Mouse (Mus musculus): ENCODE data around the gene 1700003F12Rik.

The 1700003F12Rik gene

DNA sequence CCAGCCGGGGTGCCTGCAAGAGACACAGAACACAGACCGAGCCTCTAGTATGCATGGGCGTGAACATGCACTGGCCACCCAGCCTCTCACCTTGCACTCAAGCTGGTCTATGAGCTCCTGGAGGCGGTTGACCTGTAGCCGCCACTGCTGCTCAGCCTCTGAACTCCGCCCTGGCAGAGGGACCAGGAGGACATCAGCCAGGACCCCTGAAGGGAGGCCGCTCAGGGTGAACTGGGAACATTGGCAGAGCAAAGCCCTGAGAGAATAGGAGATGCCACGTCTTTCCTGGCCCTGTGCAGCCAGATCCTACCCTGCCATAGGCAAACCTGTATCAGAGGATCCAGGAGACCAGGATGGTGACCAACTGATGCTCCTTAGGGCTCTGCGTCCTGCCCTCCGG, at the start of gene 1700003F12Rik:
TSS of gene 1700003F12Rik (plus strand) at position 375 of the 400 bp plus-strand sequence.
- no peak for DNase-seq (ENCODE audit: low read depth)

DNA sequence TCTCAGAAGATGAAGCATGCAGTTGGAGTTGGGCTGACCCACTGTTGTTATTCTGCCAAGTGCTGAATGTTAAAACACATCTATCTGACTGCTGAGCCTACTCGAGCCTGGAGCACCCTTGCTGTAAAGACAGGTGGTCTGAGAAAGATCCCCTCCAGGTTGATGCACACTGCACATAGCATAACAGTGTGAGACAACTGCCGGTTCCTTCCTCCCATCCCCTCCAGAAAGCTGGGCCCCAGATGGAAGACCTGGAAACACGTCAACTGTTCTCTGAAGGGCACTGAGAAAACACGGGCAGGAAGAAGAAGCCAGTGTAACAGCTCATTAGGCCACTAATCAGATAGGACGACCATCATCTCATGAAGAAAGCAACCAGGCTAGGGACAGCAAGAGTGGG, 48.3 kb upstream of the 1700003F12Rik start:
- DNase-seq (ENCODE audit: low read depth): no peak

DNA sequence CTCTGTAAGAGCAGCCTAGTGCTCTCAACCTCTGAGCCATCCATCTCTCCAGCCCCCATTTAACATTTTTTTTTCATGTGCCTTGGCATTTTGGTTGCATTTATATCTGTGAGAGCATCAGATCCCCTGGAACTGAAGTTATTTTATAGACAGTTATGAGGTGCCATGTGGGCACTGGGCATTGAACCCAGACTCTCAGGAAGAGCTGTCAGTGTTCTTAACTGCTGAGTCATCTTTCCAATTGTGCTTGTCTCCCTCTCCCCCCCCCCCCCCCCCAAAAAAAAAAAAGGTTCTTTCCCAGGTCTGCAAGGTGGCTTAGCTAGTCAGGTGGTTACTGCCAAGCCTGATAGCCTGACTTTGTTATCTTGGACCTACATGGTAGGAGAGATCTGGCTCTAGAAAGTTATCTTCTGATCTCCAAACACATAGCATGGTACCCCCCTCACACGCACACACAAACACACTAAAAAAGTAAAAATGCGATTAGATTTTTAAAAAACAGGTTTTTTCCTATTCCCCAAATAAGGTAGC, 47.1 kb upstream of the 1700003F12Rik start:
- no peak for DNase-seq (ENCODE audit: low read depth)

DNA sequence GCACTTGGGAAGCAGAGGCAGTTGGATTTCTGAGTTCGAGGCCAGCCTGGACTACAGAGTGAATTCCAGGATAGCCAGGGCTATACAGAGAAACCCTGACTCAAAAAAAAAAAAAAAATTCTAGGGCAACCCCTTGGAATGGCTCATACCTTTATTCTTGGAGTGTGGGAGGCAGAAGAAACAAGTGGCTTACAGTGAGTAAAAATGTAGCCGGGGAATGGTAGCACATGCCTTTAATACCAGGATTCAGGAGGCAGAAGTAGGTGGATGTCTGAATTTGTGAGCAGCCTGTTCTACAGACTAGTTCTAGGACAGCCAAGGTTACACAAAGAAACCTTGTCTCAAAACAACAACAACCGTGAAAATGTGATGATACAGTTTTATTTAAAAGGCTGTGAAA, 46.1 kb upstream of the 1700003F12Rik start:
- no peak for DNase-seq (ENCODE audit: low read depth)

DNA sequence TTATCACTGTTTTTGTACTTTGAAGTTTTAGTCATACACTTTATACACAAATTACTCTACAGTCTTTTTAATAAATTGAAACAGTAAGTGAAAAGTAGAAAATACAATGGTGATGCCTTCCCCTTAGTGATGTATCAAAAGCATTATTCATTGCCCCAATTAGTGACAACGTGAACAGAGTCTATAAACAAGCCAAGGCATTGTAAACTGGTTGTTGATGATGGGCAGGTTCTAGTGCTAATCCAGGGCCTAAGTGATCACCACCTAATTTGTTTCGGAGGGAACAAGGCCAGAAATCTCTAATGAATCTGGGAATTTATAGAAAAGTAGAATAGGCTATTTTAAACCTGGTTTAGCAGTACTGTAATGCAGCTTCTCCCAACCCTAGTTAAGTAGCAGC, 39.8 kb upstream of the 1700003F12Rik start:
- no peak for DNase-seq (ENCODE audit: low read depth)

DNA sequence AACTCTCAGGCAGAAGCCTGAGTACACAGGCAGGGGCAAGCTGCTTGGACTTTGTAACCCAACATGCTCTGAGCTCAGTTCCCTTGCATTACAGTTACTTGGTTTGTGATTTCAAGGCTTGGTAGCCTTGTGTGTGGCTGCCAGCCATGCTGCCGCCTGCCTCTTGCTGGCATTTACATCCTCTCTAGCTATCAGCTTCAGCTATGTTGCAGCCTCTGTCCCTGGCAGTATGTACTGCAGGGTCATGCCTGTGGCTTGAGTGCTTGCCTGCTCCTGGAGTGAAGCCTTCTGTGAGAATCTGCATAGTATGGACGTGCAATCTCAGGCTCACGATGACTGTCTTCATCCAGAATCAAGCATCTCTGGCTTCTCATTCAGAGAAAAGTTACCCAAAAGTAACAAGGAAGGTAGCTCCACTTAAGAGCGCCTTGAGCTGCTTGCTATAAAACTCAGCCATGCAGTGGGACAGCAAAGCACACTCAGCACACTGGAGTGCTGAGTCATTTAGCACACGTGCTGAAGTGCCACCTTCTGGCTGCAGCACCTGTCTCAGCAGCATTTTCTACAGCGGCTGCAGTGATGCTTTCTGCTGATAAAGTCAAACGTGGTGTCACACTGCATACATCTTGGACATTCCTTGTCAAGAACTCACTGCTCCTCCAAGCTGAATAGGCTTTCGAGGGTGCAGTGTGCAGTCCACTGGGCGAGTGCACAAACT, 39.2 kb upstream of the 1700003F12Rik start:
- peak; percentile 49 for DNase-seq (ENCODE audit: low read depth)

DNA sequence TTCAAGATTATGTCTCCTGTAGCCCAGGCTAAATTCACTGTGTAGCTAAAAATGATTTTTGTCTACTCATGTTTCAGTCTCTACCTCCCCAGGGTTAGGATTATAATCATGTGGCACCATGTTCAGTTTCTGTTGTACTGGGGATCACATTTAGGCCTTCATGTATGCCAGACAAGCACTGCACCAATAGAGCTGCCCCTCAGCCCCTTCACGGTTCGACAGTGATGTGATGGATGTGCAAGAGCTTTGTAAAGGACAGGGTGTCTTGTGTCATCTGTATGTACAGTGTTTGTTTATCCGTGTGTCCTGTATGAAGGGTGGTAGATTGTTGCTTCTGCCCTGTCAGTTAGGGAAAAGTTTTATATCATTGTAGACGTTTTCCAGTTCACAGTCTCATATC, 38.4 kb upstream of the 1700003F12Rik start:
- no peak for DNase-seq (ENCODE audit: low read depth)

DNA sequence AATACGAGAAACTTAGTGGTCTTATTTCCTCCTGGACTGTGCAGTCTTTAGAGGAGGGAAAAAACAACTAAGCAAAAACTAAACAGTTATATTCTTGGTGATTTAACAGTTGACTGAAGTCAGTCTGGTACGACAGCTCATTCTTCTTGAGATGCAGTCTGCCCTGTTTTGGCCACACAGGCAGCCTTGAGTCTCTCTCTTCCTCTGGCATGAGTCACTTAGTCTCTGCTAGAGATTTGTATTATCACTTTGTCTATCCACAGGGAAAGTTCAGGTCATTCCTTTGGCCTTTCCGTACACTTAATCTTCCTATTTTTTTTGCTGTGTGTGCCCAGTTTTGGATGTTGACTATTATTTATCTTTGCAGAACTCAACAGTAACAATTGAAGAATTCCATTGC, 36.7 kb upstream of the 1700003F12Rik start:
- no peak for DNase-seq (ENCODE audit: low read depth)

DNA sequence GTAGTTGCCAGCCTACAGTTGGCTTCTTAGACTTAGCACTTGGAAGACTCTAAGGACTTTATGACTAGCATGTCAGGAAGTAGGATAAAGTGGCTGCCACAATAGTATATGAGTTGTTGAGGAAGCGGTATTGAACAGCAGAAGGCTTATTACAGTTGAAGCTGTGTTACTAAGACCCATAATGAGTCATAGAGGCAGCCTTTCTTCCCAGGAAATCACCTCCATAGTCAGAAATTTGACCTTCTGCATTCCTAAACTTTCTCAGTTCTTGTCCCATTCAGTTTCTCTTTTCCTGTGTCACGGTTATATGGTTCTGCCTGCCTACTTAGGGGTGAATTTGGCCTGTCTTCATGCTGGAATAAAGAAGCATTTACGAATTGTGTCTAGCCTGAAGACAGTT, 29.9 kb upstream of the 1700003F12Rik start:
- no peak for DNase-seq (ENCODE audit: low read depth)

DNA sequence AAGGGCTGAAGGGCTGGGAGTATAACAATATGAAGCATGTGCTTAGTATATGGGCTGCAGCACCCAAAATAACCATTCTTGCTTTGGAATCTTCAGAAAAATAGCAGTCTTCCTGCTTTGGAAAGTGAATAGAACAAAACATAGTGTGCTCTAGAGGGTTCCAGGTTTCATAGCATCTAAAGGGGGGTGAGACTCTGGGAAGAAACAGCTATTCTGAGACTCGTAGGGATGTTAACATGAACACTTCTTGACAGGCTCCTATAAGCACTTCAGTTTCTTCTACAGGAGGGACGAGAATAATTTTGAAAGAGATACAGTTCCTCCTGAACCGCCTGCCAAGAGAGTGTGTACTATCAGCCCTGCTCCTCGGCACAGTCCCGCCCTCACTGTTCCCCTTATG, 29.5 kb upstream of the 1700003F12Rik start:
- no peak for DNase-seq (ENCODE audit: low read depth)

DNA sequence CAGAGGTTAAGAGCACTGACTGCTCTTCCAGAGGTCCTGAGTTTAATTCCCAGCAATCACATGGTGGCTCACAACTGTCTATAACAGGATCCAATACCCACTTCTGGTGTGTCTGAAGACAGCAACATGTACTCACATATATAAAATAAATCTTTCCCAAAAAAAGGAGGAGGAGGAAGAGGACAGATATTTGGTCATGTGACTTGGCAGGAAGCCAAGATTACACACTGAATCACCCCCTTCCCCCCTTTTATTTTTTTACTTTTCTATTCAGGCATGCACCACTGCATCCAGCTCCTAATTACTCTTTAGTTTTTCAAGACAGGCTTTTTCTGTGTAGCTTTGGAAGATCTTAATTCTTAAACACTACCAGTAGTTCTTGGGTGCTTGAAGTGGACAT, 25.4 kb upstream of the 1700003F12Rik start:
- DNase-seq (ENCODE audit: low read depth): no peak

DNA sequence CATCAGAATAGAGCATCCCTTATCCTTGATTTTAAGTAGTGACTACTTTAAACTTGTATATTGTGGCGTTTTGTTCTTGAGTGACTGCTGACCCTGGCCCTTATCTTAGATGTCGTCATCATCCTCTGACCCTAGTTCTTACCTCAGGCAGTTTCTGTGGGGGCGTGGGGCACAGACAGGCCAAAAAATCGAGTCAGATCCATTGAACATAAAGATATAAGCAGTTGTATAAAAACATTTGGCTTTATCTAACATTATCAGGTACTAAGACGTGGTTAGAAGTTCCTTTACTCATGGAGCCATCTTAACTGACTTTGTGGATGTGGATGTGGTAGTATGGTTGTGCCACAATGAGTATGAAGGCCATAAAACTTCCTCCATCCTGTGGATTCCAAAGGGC, 24.6 kb upstream of the 1700003F12Rik start:
- DNase-seq (ENCODE audit: low read depth): peak; percentile 75

DNA sequence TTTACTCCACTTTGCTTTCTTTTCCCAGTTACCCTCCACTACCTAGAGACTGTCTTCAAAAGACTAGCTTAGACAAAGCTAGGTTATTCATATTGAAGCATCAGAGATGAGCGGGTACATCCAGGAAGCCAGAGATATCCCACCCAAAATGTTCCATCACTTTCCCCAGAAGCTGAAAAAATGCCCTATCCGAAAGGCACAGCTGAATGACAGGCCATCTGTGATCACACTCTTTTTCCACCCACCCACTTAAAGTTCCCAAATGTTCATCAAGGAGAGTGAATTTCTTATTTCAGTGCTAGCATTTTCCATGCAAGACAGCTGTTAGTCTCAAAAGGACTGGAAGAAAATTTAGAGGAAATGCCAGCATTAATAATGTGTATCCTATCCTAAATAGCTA, 21.6 kb upstream of the 1700003F12Rik start:
- DNase-seq (ENCODE audit: low read depth): no peak

DNA sequence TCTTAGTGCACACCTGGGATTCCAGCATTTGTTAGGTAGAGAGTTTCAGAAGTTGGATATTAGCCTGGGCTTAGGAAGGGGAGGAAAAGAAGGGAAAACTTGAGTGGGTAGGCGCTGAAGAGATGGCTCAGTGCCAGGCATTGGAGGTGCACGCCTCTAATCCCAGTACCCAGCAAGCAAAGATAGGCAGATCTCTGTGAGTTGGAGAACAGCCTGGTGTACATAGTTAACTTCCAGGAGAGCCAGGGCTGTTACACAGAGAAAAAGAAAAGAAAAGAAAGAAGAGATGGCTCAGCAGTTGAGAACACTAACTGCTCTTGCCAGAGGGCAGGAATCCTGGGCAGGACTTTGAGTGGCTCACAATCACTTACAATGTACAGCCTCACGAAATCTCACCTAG, 20.4 kb upstream of the 1700003F12Rik start:
- DNase-seq (ENCODE audit: low read depth): no peak

DNA sequence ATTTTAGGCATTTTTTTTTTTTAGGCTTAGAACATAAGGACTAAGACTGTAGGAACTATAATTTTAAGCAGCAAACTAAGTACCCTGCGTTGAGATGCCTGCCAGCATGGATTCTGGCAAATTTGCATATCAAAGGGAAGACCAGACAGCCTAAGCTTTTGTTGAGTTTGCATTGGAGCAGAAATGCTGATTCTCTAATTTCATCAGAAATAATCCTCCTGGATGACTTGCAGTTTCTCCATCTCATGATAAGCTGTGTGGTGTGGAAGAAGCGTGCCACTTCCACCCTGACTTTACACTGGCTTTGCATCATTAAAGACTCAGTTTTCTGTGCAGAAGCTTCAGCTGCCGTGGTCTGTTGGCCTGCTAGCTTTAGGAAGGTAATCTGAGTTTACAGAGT, 14.0 kb upstream of the 1700003F12Rik start:
- DNase-seq (ENCODE audit: low read depth): no peak

DNA sequence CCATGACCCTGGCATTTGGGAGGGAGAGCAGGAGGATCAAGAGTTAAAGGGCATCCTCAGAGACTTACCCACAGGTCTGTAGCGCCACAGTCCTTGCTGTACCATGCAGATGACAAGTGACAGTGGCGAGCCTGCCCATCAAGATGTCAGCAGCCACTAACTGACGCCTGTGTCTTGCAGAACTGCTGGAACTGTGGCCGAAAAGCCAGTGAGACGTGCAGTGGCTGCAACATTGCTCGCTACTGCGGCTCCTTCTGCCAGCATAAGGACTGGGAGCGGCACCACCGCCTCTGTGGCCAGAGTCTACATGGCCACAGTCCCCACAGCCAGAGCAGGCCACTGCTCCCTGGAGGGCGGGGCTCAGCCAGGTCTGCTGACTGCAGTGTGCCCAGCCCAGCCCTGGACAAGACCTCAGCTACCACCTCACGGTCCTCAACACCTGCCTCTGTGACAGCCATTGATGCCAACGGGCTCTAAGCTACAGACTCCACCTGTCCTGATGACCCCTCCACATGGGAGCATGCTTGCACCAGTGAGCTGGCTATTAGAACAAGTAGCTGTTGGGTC, 12.1 kb upstream of the 1700003F12Rik start:
- DNase-seq (ENCODE audit: low read depth): no peak

DNA sequence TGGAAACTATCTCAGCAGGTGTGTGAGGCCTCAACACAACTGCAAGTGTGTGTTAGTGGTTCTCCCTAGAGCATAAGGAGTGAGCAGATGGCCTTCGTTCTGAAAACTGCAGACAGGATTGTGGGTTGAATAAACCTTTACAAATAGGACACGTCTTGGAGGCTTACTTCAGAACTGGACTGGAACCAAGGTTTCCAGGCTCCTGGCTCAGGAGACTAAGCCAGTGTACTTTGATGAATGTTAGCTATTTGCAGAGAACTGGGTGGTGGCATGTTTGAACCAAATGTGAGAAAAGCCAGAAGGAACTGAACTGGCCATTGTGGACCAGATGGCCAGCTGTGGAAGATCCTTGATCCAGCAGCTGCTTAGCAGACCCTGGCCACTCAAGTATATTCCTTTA, 8.6 kb upstream of the 1700003F12Rik start:
- DNase-seq (ENCODE audit: low read depth): no peak

DNA sequence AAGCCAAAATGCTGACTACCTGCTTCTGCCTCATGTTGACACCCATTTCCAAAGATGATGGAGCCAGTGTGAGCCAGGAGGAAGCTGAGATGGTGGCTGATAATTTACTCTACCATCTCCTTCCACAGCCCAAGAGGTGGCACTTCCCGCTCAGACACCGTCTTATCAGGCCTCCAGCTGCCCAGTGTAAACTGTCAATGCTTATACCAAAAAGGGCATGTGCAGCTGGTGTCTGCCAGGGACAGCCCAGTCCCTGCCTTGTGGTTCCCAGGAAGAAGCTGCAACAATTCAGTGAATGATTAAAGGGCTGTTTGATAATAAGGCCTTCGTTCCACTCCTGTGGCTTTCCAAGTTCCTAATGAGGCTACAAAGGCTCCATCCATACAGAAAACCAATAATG, 8.2 kb upstream of the 1700003F12Rik start:
- peak; percentile 11 for DNase-seq (ENCODE audit: low read depth)

DNA sequence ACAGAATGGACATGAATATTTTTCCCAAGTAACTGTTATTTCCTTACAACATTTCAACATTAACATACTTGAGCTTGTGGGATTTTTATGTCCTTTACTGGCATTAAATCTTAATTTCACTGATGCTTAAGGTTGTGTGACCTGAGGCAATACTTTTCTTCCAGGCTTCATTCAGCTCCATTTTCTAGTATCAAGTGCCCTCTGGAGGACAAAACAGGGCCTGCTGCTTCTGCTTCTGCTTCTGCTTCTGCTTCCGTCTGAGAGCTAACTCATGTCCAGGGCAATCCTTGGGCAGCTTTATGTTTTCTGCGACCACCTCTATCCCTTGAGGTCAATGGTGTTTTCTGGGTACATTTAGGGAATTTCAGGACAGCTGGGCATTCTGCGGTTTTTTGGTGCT, 7.2 kb upstream of the 1700003F12Rik start:
- DNase-seq (ENCODE audit: low read depth): peak; percentile 61

DNA sequence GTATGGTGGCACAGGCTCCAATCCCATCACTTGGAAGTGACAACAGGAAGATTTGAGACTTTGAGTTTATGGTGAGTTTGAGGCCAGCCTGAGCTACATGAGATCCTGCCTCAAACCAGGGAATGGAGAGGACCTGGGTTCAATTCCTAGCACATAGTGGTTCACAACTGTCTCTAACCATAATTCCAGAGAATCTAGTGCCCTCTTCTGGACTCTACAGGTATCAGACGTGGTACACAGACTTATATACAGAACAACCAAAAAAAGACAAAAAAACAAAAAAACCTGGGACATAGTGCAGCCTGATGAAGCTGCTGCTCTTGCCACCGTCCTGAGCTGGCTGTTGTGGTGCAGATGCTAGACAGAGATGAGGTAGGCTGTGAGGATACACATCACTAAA, 5.3 kb upstream of the 1700003F12Rik start:
- peak; percentile 23 for DNase-seq (ENCODE audit: low read depth)

DNA sequence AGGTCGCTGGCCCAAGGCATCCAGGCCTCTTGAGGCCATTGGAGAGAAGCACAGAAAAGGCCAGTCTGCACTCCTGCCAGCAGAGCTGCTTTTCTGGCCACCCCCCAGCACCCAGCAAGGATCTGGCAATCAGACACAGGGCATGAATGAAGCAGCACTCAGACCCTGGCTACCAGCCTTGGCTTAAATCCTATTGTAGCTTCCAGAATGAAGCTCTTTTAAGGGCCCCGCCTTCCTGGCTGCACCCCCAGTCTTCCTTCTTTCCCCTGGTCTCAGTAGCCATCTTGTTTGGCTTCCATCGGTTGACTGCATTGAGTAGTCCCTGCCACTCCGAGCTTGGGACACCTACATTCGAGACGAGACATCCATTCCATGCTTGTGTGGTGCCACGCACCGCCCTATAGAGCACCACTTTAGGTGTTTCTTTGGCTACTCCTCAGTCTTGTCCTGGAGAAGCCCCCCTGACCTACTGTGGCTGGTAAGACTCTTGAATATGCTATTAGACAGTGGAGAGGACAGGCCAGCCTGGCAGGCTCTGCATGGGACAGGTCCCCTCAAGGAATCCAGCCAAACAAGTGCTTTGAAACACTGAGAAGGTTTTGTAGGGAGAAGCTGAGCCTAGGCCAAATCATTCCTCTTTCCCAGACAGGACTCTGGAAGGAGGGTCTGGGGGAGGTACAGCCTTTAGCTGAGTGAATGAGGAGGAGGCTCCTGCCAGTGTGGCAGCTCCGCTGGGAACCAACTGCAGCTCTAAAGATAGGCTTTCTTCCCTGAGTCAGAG, 3.1 kb upstream of the 1700003F12Rik start:
- no peak for DNase-seq (ENCODE audit: low read depth)

DNA sequence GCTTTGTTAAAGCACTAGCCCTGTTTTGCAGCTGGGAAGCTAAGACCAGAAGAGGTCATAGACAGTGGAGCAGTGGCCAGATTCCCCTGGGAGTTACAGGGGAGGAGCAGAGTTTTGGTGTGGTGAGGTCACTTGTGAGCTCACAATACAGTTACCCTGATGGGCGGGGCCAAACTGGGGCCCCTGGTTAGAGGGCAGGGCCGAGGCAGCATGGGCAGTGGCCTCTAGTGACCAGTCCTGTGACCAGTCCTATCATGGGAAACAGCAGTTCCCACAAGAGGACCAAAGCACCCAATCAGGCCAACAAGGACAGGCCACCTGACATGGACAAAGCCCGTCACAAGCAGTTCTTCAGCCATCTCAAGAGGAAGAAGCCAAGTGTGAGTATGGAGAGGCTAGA, 1.8 kb downstream of the 1700003F12Rik start:
- no peak for DNase-seq (ENCODE audit: low read depth)

All from 416B (cell line).